Mouse (Mus musculus) limb, embryonic 14.5 days (tissue): Measurements from ENCODE around the gene Brsk1. TPM values are rescaled to one million over a fixed set of nuclear protein-coding genes. Genes with fewer than 3 reads are reported as not detected.

Experiments used
- ATAC-seq: fragments of 200-750 bp; cut with Nextera tagmentation; 2 replicates; pipeline ENCODE4 v1.8.0; 2017; ENCODE audit warnings: low read depth, moderate number of reproducible peaks, moderate TSS enrichment; ENCODE audit not compliant: low FRiP score
- DNase-seq: peaks from one replicate; pipeline ENCODE4 v3.0.0-alpha.2; 2015; ENCODE audit warnings: low spot score
- H3K27ac ChIP-seq: fragments of 300-500 bp; sonication (generic); replicated peaks from 2 replicates; pipeline ENCODE4 v1.5.1; 2014; ENCODE audit warnings: low read depth, mild to moderate bottlenecking, low read length, moderate library complexity, mixed read lengths
- H3K27me3 ChIP-seq: fragments of 300-500 bp; sonication (generic); 2 replicates; pipeline ENCODE4 v1.6.1; 2014; ENCODE audit warnings: low read length, mixed read lengths; ENCODE audit not compliant: control insufficient read depth, insufficient read depth
- H3K36me3 ChIP-seq: fragments of 300-500 bp; sonication (generic); 2 replicates; pipeline ENCODE4 v1.6.1; 2014; ENCODE audit warnings: mild to moderate bottlenecking, low read length, moderate library complexity, mixed read lengths; ENCODE audit not compliant: control insufficient read depth, insufficient read depth
- H3K4me1 ChIP-seq: fragments of 300-500 bp; sonication (generic); 2 replicates; pipeline ENCODE4 v1.6.1; 2014; ENCODE audit warnings: antibody characterized with exemption, low read length, mixed read lengths; ENCODE audit not compliant: control insufficient read depth, insufficient read depth
- H3K4me2 ChIP-seq: fragments of 300-500 bp; sonication (generic); replicated peaks from 2 replicates; pipeline ENCODE4 v1.6.1; 2014; ENCODE audit warnings: low read depth, mild to moderate bottlenecking, low read length, moderate library complexity; ENCODE audit not compliant: severe bottlenecking
- H3K4me3 ChIP-seq: fragments of 300-500 bp; sonication (generic); replicated peaks from 2 replicates; pipeline ENCODE4 v1.5.1; 2014; ENCODE audit warnings: low read length
- H3K9ac ChIP-seq: fragments of 300-500 bp; sonication (generic); 2 replicates; pipeline ENCODE4 v1.6.1; 2014; ENCODE audit warnings: mild to moderate bottlenecking, low read depth, low read length, moderate library complexity; ENCODE audit not compliant: severe bottlenecking
- H3K9me3 ChIP-seq: fragments of 300-500 bp; sonication (generic); 2 replicates; pipeline ENCODE4 v1.6.1; 2016; ENCODE audit warnings: low read length; ENCODE audit not compliant: control insufficient read depth
- POLR2A ChIP-seq: fragments of 200-500 bp; IDR thresholded peaks from 2 replicates; pipeline ENCODE4 v1.8.0; 2012; ENCODE audit warnings: inconsistent platforms, mild to moderate bottlenecking, moderate library complexity, borderline replicate concordance; ENCODE audit not compliant: insufficient read depth, insufficient read length; ENCODE audit errors: extremely low read depth
- WGBS: fragments of 180-500 bp; shearing (Covaris S2); extraction: QIAGEN DNeasy Blood & Tissue Kit; methylation state at CpG from one replicate; pipeline ENCODE4 v1.1.7; 2014; 5-methylcytosine and 5-hydroxymethylcytosine counted together
- polyA plus RNA-seq, 2 experiments: library from polyadenylated mRNA; depleted of rRNA in 1 of 2; stranded (reverse) in 1 of 2; unstranded in 1 of 2; fragments of >200 nt; fragmentation: Nextera tagmentation in 1 of 2; extraction: Ambion mirVana in 1 of 2; gene quantifications; 2 replicates each; pipeline versions ENCODE4 v1.2.1 to v1.2.3; 2012 to 2014

The Brsk1 gene
- polyA plus RNA-seq, 2 experiments = 1.3 to 26.4 TPM

GRCm38 (mm10) chr7:4748321-4748720, 57.9 kb downstream of the Brsk1 start:
- H3K4me3 ChIP-seq = no peak overlapping the region
- H3K9me3 ChIP-seq = no peaks in the 10 kb centered on the region
- no peak for ATAC-seq
- TF ChIP-seq POLR2A = no peak
- no peak overlapping the region for H3K9ac ChIP-seq
- no peak overlapping the region for H3K27ac ChIP-seq
- H3K4me1 ChIP-seq = peaks cover 9% of the 10 kb centered on the region
- 81% methylated on average over 4 of the region's 4 CpGs for WGBS
- DNase-seq = no peak
- H3K36me3 ChIP-seq = peaks cover 39% of the 10 kb centered on the region
- H3K4me2 ChIP-seq = no peak overlapping the region
- H3K27me3 ChIP-seq = no peaks in the 10 kb centered on the region

- Histone ChIP-seq H3K36me3 (peaks cover 32% of the 10 kb centered on the region), H3K27me3 (no peaks in the 10 kb centered on the region), H3K4me1 (peaks cover 9% of the 10 kb centered on the region), H3K4me3 (no peak overlapping the region), H3K27ac (no peak overlapping the region), H3K9me3 (no peaks in the 10 kb centered on the region), H3K9ac (no peak overlapping the region), H3K4me2 (no peak overlapping the region)
- ATAC-seq (no peak), DNase-seq (no peak)
- 91% methylated on average over 2 of the region's 2 CpGs for WGBS
- TF ChIP-seq POLR2A = no peak
Observed at GRCm38 (mm10) chr7:4749169-4749568, 58.8 kb downstream of the Brsk1 start.

GRCm38 (mm10) chr7:4751971-4752820, 61.8 kb downstream of the Brsk1 start:
- peak overlapping the region; percentile 52 for H3K9ac ChIP-seq
- H3K36me3 ChIP-seq = peaks cover 7% of the 10 kb centered on the region; the same call in 1 of the 2 replicates
- TF ChIP-seq POLR2A = no peak
- H3K4me1 ChIP-seq = peaks cover 9% of the 10 kb centered on the region
- whole genome bisulfite sequencing = 4% methylated on average over 30 of the region's 30 CpGs
- H3K4me2 ChIP-seq = peak overlapping the region; percentile 51
- H3K9me3 ChIP-seq = no peaks in the 10 kb centered on the region
- peak; percentile 44 for DNase-seq
- H3K4me3 ChIP-seq = peak overlapping the region; percentile 39
- peak; percentile 77 for ATAC-seq
- no peaks in the 10 kb centered on the region for H3K27me3 ChIP-seq
- peak overlapping the region; percentile 63 for H3K27ac ChIP-seq

- H3K9ac ChIP-seq = peak within 1 kb of the TSS; percentile 52
- peak; percentile 58; the same call in 1 of the 2 replicates for TF ChIP-seq POLR2A
Observed at GRCm38 (mm10) chr7:4752821-4753570, 62.6 kb downstream of the Brsk1 start, which contains the start of gene Cox6b2. Gene Cox6b2, minus strand, starts transcription at chr7:4753094.

GRCm38 (mm10) chr7:4759670-4760069, 69.3 kb downstream of the Brsk1 start:
- H3K27ac ChIP-seq = no peak overlapping the region
- no peaks in the 10 kb centered on the region for H3K9me3 ChIP-seq
- 50% methylated on average over 1 of the region's 1 CpGs for WGBS
- H3K9ac ChIP-seq = no peak overlapping the region
- H3K4me3 ChIP-seq = no peak overlapping the region
- no peaks in the 10 kb centered on the region for H3K27me3 ChIP-seq
- H3K4me2 ChIP-seq = no peak overlapping the region
- H3K4me1 ChIP-seq = no peaks in the 10 kb centered on the region
- no peak for TF ChIP-seq POLR2A
- ATAC-seq (no peak), DNase-seq (no peak)
- no peaks in the 10 kb centered on the region for H3K36me3 ChIP-seq

More at GRCm38 (mm10) chr7:4752821-4753570, 62.6 kb downstream of the Brsk1 start, which contains the start of gene Cox6b2:
- Histone ChIP-seq H3K4me2 (peak within 1 kb of the TSS; percentile 51), H3K27me3 (no peaks in the 10 kb centered on the region), H3K36me3 (no peaks in the 10 kb centered on the region), H3K4me3 (peak within 1 kb of the TSS; percentile 39), H3K27ac (peak within 1 kb of the TSS; percentile 63), H3K4me1 (peaks cover 9% of the 10 kb centered on the region), H3K9me3 (no peaks in the 10 kb centered on the region)
- DNase-seq = peak; percentile 98
- 5% methylated on average over 24 of the region's 24 CpGs for WGBS
- ATAC-seq = peak; percentile 95
